Mouse (Mus musculus): ENCODE data around the gene Strn4. TPM values are rescaled to one million over a fixed set of nuclear protein-coding genes. Genes with fewer than 3 reads are reported as not detected.

Strn4 gene
- polyA plus RNA-seq, 1 experiment, result 83.0 TPM

DNA sequence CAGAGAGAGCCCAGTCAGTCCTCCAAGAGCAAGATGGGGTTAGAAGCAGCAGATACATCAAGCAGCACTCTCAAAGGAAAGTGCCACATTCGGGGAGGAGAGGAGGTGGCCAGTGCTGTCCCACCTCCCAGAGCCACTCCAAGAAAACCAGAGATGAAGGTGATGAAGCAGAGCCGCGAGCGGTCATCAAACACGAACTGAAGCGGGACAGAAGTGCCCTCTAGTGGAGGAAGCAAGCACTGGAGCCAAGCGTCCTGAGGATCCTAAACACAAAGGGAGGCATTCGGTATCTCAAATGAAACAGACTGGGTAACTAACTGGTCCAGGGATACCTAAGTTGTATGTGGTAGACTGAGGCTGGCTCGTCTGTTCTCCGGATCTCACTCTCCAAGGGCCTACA, 6.0 kb upstream of the Strn4 start:
- no peak overlapping the region for H3K4me3 ChIP-seq (replicated peaks)
- no peak for TF ChIP-seq GATA1 (IDR thresholded peaks at IDR 0.05; ENCODE audit: borderline replicate concordance, low read length)
- no peak for TF ChIP-seq FLI1 (IDR thresholded peaks at IDR 0.05; ENCODE audit: low read length)
- no peaks in the 10 kb centered on the region for H3K27me3 ChIP-seq (replicated peaks)
- H3K36me3 ChIP-seq (replicated peaks; ENCODE audit: low read length), result peaks cover 72% of the 10 kb centered on the region
- peaks cover 15% of the 10 kb centered on the region for H3K4me1 ChIP-seq
- H3K9me3 ChIP-seq, result no peaks in the 10 kb centered on the region

DNA sequence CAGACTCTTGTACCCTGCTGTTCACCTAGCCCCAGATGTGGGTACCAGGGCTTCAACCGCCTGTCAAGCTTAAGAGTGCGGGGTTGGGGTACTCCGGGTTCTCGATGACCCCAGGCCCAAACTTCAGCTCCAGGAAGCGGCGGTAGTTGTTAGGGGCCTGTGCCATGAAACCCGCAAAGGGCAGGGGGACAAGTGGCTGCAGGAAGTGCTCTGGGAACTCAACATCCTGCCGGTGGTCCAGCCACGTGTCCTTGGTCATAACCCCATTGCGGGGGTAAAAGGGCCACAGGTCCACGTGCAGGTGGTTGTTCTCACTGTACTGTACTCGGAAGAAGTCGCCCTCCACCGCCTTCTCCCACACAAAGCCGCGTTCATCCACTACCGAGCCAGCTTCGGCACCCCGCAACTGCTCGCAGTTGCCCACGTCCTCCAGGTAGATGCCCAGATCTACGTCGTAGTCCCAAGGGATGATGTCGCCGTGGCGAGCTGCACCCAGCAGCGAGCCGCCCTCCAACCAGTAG, 5.2 kb upstream of the Strn4 start:
- H3K36me3 ChIP-seq (replicated peaks; ENCODE audit: low read length), result peaks cover 75% of the 10 kb centered on the region
- TF ChIP-seq GATA1 (IDR thresholded peaks at IDR 0.05; ENCODE audit: borderline replicate concordance, low read length) (no peak), FLI1 (IDR thresholded peaks at IDR 0.05; ENCODE audit: low read length) (no peak)
- H3K4me3 ChIP-seq (replicated peaks), result no peak overlapping the region
- peaks cover 19% of the 10 kb centered on the region for H3K4me1 ChIP-seq
- H3K27me3 ChIP-seq (replicated peaks), result no peaks in the 10 kb centered on the region
- no peaks in the 10 kb centered on the region for H3K9me3 ChIP-seq

DNA sequence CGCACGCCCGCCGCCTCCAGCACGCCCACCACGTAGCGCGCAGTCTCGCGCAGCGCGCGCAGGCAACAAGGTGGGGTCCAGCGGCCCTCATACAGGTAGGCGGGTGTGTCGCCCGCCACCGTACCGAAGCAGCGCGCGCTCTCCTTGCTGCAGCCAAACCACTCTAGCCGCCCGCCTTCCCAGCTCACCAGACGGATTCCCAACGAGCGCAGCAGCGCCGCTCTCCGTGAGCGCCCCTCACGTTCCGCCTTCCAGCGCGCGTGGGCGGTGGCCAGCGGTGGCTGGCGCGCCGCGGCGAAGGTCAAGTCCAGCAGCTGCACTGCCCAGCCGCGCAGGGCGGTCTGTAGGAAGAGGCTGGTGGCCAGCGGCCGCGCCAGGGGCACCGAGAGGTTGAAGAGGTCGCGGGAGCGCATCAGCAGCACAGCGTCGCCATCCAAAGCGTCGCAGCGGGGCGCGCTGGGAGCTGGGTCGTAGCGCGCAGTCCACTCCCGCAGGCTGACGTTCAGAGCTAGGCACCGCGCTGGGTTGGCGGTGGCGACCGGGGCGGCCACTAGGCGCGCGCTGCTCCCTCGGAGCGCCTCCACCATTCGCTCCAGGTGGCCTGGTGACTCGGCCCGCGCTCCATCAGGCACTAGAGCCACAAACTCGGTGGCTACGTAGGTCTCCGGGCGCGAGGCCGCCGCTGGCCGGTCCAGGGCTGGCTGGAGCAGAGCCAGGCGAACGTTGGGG, 4.6 kb upstream of the Strn4 start:
- peaks cover 75% of the 10 kb centered on the region for H3K36me3 ChIP-seq (replicated peaks; ENCODE audit: low read length)

DNA sequence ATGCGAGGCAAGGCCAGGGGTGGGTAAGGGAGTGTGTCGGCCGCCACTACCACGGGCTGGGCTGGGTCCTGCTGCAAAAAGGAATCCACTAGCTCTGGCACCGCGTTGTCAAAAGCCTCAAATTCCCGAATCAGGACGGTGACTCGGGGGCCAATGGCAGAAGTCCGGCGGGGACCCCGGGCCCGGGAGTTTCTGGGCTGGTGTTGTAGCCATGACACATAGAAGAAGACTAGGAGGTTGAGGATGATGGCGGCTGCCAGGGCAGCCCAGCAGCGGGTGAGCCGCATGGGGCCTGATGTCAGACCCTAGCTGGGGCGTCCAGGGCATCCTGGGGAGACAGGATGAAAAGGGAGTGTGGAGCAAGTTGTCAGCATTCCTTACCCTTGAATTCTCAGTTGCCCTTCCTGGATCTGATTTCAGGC, 4.0 kb upstream of the Strn4 start:
- Histone ChIP-seq H3K9me3 (no peaks in the 10 kb centered on the region), H3K27me3 (replicated peaks) (no peaks in the 10 kb centered on the region), H3K4me1 (peaks cover 24% of the 10 kb centered on the region), H3K36me3 (replicated peaks; ENCODE audit: low read length) (peaks cover 71% of the 10 kb centered on the region), H3K4me3 (replicated peaks) (no peak overlapping the region)
- TF ChIP-seq FLI1 (IDR thresholded peaks at IDR 0.05; ENCODE audit: low read length), result no peak
- TF ChIP-seq GATA1 (IDR thresholded peaks at IDR 0.05; ENCODE audit: borderline replicate concordance, low read length), result no peak

More for the DNA sequence above, 4.6 kb upstream of the Strn4 start:
- Histone ChIP-seq H3K9me3 (no peaks in the 10 kb centered on the region), H3K27me3 (replicated peaks) (no peaks in the 10 kb centered on the region), H3K4me1 (peaks cover 24% of the 10 kb centered on the region), H3K4me3 (replicated peaks) (no peak overlapping the region)
- TF ChIP-seq GATA1 (IDR thresholded peaks at IDR 0.05; ENCODE audit: borderline replicate concordance, low read length), result no peak
- TF ChIP-seq FLI1 (IDR thresholded peaks at IDR 0.05; ENCODE audit: low read length), result no peak

DNA sequence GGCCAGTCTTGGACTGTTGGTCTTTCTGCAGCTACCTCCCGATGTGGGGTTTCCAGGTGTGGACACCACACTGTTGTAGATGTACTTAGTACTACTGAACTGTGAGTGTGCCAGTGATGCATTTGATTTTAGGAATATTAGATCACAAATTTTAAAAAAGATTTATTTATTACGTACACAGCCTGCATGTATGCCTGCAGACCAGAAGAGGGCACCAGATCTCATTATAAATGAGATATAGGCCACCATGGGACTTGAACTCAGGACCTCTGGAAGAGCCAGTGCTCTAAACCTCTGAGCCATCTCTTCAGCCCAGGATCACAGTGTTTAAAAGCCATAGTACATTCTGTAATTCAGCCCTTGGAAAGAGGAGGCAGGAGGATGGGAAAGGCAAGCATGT, 3.2 kb upstream of the Strn4 start:
- no peak for TF ChIP-seq GATA1 (IDR thresholded peaks at IDR 0.05; ENCODE audit: borderline replicate concordance, low read length)
- TF ChIP-seq FLI1 (IDR thresholded peaks at IDR 0.05; ENCODE audit: low read length), result no peak
- peaks cover 31% of the 10 kb centered on the region for H3K4me1 ChIP-seq
- H3K36me3 ChIP-seq (replicated peaks; ENCODE audit: low read length), result peaks cover 71% of the 10 kb centered on the region
- H3K4me3 ChIP-seq (replicated peaks), result no peak overlapping the region
- no peaks in the 10 kb centered on the region for H3K27me3 ChIP-seq (replicated peaks)
- no peaks in the 10 kb centered on the region for H3K9me3 ChIP-seq

DNA sequence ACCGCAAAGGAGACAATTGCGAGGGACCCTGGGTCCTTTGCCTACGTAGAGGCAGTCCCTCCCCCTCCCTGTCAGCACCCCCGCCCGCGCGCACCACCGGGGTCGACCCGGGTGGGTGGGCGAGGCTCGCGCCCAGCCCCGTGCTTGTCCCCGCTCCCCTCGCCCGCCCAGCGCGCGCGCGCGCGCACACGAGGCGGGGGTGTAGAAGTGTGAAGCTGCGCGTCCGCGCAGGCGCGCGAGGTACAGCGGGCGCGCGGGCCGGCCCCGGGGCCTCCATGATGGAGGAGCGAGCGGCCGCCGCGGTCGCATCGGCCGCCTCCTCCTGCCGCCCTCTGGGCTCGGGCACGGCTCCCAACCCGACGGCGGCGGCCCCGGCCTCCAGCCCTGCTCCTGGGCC, 387 bp downstream of the Strn4 start:
- H3K9me3 ChIP-seq, result no peaks in the 10 kb centered on the region
- no peaks in the 10 kb centered on the region for H3K27me3 ChIP-seq (replicated peaks)
- peaks cover 57% of the 10 kb centered on the region for H3K36me3 ChIP-seq (replicated peaks; ENCODE audit: low read length)
- TF ChIP-seq GATA1 (IDR thresholded peaks at IDR 0.05; ENCODE audit: borderline replicate concordance, low read length) (no peak), FLI1 (IDR thresholded peaks at IDR 0.05; ENCODE audit: low read length) (no peak)
- H3K4me1 ChIP-seq, result peaks cover 57% of the 10 kb centered on the region
- H3K4me3 ChIP-seq (replicated peaks), result peak overlapping the region; percentile 98

DNA sequence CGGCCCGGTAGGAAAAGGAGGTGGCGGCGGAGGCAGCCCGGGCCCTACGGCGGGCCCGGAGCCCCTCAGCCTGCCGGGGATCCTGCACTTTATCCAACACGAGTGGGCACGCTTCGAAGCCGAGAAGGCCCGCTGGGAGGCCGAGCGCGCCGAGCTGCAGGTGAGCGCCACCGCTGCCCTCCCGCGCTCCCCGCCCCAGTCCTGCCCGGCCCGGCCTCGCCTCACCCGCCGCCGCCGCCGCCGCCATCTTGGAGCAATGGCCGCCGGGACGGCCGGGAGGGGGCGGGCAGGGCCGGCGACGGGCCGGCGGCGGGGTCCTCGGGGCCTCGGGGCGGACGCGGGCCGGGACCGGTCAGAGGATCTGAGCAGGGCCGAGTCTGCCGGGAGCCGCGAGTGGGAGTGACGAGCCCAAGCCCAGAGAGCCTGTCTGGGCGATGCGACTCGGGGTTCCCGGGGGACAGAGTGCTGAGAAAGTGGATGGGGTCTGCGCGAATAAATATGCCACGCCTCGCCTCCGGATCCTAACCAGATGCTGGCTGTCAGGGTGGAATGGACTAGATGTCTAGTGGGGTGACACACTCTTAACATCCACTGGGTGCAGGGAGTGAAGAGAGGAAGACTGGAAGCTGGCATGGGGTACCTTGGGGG, 910 bp downstream of the Strn4 start, which contains the start of gene Fkrp:
Gene Fkrp, minus strand, starts transcription at position 258 of the 648 bp plus-strand sequence.
- Histone ChIP-seq H3K4me1 (peaks cover 62% of the 10 kb centered on the region), H3K36me3 (replicated peaks; ENCODE audit: low read length) (peaks cover 51% of the 10 kb centered on the region), H3K4me3 (replicated peaks) (peak within 1 kb of the TSS; percentile 98), H3K27me3 (replicated peaks) (no peaks in the 10 kb centered on the region), H3K9me3 (no peaks in the 10 kb centered on the region)
- no peak for TF ChIP-seq FLI1 (IDR thresholded peaks at IDR 0.05; ENCODE audit: low read length)
- no peak for TF ChIP-seq GATA1 (IDR thresholded peaks at IDR 0.05; ENCODE audit: borderline replicate concordance, low read length)

DNA sequence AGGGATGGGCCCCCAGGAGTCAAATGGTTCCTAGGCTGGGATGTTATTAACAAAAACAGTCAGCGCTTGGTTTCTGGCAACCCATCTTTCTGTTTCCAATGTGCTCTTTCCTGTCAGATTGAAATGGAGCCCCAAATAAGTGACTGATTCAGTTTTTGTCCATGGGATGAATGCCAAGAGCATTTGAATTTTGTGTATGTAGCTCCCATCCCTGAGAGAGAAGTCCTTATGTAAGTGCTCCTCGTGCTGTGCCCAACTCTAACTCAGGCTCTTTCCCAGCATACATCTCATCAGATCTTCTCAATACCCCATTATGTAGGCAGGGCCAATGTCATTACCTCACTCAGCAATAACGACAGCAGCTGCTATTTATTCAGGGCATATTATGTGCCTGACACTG, 2.0 kb downstream of the Strn4 start:
- H3K9me3 ChIP-seq, result no peaks in the 10 kb centered on the region
- no peaks in the 10 kb centered on the region for H3K27me3 ChIP-seq (replicated peaks)
- H3K4me3 ChIP-seq (replicated peaks), result peak overlapping the region; percentile 98
- H3K4me1 ChIP-seq, result peaks cover 73% of the 10 kb centered on the region
- no peak for TF ChIP-seq FLI1 (IDR thresholded peaks at IDR 0.05; ENCODE audit: low read length)
- TF ChIP-seq GATA1 (IDR thresholded peaks at IDR 0.05; ENCODE audit: borderline replicate concordance, low read length), result no peak
- H3K36me3 ChIP-seq (replicated peaks; ENCODE audit: low read length), result peaks cover 52% of the 10 kb centered on the region

DNA sequence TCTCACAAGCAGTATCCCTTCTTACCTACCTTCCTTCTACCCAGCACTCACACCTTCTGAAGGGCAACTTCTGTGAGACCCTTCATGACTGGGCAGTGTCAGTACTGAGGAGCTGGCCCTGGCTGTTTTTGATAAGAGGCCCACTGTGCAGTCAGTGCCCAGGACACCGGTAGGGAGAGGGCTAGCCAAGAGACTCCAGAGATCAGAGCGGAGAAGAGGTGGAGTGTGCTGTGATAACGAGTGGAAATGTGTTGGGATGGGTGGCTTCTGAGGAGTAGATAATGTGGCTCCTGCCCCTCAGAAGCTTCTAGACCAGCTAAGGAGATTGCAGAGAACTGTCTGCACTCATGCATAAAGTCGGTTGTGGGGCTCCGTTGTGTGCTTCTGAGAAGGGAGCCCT, 4.1 kb downstream of the Strn4 start:
- peaks cover 90% of the 10 kb centered on the region for H3K4me1 ChIP-seq
- no peak for TF ChIP-seq FLI1 (IDR thresholded peaks at IDR 0.05; ENCODE audit: low read length)
- no peak for TF ChIP-seq GATA1 (IDR thresholded peaks at IDR 0.05; ENCODE audit: borderline replicate concordance, low read length)
- H3K27me3 ChIP-seq (replicated peaks), result no peaks in the 10 kb centered on the region
- peak overlapping the region; percentile 76 for H3K4me3 ChIP-seq (replicated peaks)
- H3K36me3 ChIP-seq (replicated peaks; ENCODE audit: low read length), result peaks cover 53% of the 10 kb centered on the region
- H3K9me3 ChIP-seq, result no peaks in the 10 kb centered on the region

DNA sequence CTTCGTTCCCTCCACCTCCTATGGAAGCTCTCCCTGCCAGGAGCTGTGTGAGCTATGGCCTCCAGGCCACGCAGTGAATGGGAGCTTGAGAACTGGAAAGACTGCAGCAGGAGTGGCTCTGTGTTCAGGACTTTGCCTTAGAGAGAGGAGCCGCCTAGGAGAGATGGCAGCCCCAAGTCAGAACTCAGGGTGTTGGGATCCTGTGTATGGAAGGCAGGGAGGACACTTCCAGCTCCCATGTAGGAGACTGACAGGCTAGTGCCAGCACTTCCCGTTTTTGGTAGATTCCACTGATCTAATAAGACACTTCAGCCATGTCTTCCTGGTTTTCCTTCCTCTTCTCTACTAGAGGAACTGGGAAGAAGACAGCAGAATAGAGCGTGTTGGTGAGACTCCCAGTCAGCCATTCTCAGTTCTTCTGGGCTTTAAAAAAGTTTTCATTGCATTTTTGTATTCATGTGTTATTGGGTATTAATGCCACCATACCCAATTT, 4.6 kb downstream of the Strn4 start:
- no peak for TF ChIP-seq FLI1 (IDR thresholded peaks at IDR 0.05; ENCODE audit: low read length)
- TF ChIP-seq GATA1 (IDR thresholded peaks at IDR 0.05; ENCODE audit: borderline replicate concordance, low read length), result no peak
- Histone ChIP-seq H3K4me3 (replicated peaks) (peak overlapping the region; percentile 48), H3K36me3 (replicated peaks; ENCODE audit: low read length) (peaks cover 56% of the 10 kb centered on the region), H3K27me3 (replicated peaks) (no peaks in the 10 kb centered on the region), H3K9me3 (no peaks in the 10 kb centered on the region), H3K4me1 (peaks cover 91% of the 10 kb centered on the region)

All from megakaryocyte, embryonic 14.5 days (primary cell).